Mouse (Mus musculus) limb, embryonic 13.5 days (tissue): ENCODE measurements around the gene Tmem101. TPM values are rescaled to one million over a fixed set of nuclear protein-coding genes. Genes with fewer than 3 reads are reported as not detected.

ENCODE experiments used
- polyA plus RNA-seq: library from polyadenylated mRNA; unstranded; fragments of >200 nt; fragmentation: Nextera tagmentation; extraction: Ambion mirVana; gene quantifications from 2 replicates; pipeline ENCODE4 v1.2.1, GENCODE M21; 2015

Tmem101 gene
- polyA plus RNA-seq, 1 experiment from 2014 or later = 46.1 TPM

Other genes with a start within 250 kb of the Tmem101 start
- gene Sost, start 189.4 kb downstream of the Tmem101 start, polyA plus RNA-seq = 0.38 TPM in 2 replicates
- gene Cfap97d1, start 172.1 kb downstream of the Tmem101 start, polyA plus RNA-seq = not detected in 2 replicates
- gene Dusp3, start 169.4 kb downstream of the Tmem101 start, polyA plus RNA-seq = 18.6 and 19.4 TPM in 2 replicates
- gene Mpp3, start 127.9 kb downstream of the Tmem101 start, polyA plus RNA-seq = 10.0 and 10.2 TPM in 2 replicates
- gene Cd300lg, start 114.9 kb downstream of the Tmem101 start, polyA plus RNA-seq = 0.49 and 0.78 TPM in 2 replicates
- gene Mpp2, start 67.9 kb downstream of the Tmem101 start, polyA plus RNA-seq = 13.4 and 13.5 TPM in 2 replicates
- gene Ppy, start 55.1 kb downstream of the Tmem101 start, polyA plus RNA-seq = not detected in 2 replicates
- not detected in 2 replicates for gene Pyy, start 48.6 kb downstream of the Tmem101 start, polyA plus RNA-seq
- 0.14 TPM in 1 of 2 replicates, not detected in the other for gene Nags, start 10.9 kb downstream of the Tmem101 start, polyA plus RNA-seq
- 134 and 145 TPM in 2 replicates for gene Lsm12, start 28.9 kb upstream of the Tmem101 start, polyA plus RNA-seq
- 35.6 and 36.1 TPM in 2 replicates for gene G6pc3, start 33.2 kb upstream of the Tmem101 start, polyA plus RNA-seq
- 61.9 and 68.6 TPM in 2 replicates for gene Hdac5, start 73.8 kb upstream of the Tmem101 start, polyA plus RNA-seq
- gene BC030867, start 92.5 kb upstream of the Tmem101 start, polyA plus RNA-seq = 15.8 and 16.1 TPM in 2 replicates
- gene Asb16, start 112.3 kb upstream of the Tmem101 start, polyA plus RNA-seq = 0.22 TPM in 2 replicates
- gene Tmub2, start 128.5 kb upstream of the Tmem101 start, polyA plus RNA-seq = 52.8 and 57.3 TPM in 2 replicates
- 20.7 and 21.4 TPM in 2 replicates for gene Atxn7l3, start 140.2 kb upstream of the Tmem101 start, polyA plus RNA-seq
- 83.9 and 85.9 TPM in 2 replicates for gene Ubtf, start 163.3 kb upstream of the Tmem101 start, polyA plus RNA-seq
- 7.2 and 11.7 TPM in 2 replicates for gene Slc4a1, start 209.8 kb upstream of the Tmem101 start, polyA plus RNA-seq
- gene Rundc3a, start 237.0 kb upstream of the Tmem101 start, polyA plus RNA-seq = 1.3 and 1.4 TPM in 2 replicates